Mouse (Mus musculus): Measurements from ENCODE around the gene Rpl13a. TPM values are rescaled to one million over a fixed set of nuclear protein-coding genes. Genes with fewer than 3 reads are reported as not detected.
A peak's percentile ranks its signal among the peaks of the same experiment; 100 is the strongest.

Gene Rpl13a
- polyA plus RNA-seq, 1 experiment: 9,149 TPM

DNA sequence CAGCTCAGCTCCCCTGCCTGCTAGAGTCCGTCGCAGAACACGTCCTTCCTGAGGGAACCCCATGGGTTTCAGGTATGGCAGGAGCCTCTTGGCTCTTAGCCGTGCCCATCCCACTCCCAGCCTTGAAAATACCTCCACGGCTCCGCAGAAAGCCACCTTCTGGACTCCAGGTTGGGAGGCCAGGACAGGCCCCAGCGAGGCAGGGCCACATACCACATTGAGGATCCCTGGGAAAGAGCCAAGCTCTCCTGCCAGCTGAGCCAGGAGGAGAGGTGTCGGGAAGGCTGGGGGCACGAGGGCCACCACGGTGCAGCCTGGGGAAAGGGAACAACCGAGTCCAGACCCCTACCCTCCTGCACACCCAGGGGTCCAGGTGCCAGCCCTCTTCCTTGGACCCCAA, 18.7 kb upstream of the Rpl13a start:
- no peak for TF ChIP-seq GATA1 (IDR thresholded peaks at IDR 0.05; ENCODE audit: low read length)

DNA sequence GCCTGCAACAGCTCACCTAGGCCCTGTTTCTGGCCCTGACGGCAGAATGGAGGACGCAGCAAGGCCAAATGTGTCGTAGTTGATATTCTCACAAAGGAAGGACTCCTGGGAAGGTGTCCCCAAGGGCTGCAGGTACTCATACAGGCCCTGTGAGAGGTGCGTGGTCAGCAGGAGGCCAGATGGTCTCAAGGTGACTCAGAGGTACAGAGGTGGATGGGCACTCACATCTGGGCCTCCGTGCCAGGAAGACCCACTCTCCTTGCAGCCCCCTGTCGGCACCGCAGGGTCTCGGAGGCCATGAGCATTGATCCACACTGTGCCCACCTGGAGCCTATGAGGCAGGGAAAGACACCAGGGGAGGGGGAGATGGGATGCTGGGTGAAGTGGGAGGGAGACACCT, 16.9 kb upstream of the Rpl13a start:
- TF ChIP-seq GATA1 (IDR thresholded peaks at IDR 0.05; ENCODE audit: low read length): no peak

DNA sequence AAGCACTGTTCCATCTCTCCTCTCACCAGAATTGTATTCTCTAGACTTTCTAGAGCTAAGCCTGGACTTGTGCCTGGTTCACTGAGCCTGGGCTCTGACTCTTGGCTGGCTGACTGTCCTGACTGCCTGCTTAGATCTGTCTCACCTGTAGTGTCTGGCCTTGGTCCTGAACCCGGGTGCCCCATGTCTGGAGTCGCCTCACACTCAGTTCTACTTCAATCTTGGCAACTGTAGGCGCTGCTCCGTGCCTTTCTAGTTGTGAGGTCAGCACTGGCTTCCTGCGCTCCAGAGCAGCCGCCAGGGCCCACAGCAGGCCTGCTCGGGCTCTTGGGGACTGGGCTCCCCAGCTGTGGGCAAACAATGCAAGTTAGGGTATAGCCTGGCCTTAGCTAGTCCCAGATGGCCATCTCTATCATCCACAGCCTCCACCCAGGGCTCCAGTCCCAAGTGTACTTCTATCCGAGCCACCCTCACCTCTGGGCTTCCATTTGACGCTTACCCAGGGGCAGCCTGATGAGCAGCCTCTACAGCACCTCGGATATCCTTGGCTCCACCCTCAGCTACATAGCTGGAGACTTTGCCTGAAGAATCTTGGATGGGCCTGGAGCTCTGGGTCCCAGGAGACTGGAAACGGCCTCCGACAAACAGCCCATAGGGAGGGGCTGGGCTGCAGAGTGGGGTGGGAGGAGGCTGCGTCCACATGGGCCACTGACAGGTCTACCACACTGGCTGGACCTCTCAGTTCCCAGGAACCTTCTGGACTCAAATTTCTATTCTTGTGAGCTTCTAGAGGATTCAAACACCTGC, 16.0 kb upstream of the Rpl13a start:
- TF ChIP-seq GATA1 (IDR thresholded peaks at IDR 0.05; ENCODE audit: low read length): no peak

DNA sequence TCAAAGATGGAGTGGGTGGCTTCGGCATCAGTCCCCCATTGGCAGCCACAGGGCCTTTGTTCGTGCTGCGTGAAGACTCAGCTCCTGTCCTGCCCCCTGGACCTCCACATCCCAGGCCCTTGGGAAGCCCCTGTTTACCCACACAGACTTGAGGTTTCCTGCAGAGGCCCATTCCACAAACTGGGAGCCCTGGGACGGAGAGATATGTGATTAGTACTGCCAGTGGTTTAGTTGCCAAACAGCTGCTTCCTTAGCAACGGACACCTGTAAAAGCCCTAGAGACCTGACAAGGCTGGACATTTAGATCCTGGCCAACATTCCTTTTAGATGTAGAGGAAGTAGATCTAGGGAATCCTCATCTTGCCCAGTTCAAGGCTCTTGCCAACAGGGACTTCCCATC, 13.4 kb upstream of the Rpl13a start:
- no peak for TF ChIP-seq GATA1 (IDR thresholded peaks at IDR 0.05; ENCODE audit: low read length)

DNA sequence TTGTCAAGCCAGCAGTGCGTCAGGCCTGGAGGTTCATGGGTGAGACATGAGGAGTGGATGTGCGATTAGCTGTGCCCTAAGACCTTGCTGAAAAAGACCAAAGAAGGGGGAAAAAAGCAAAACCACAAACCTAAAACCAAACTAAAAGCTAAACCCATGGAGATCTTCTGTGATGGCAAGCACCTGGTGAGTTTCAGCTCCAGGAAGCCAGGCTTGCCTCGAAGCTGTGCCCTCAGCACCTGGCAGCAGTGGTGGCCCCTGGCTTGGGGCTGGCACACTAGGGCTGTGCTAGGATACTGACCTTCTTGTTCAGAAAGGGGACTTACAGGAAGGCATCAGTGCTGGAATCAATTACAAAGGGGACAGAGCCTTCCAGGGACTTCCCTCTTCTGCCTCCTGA, 12.8 kb upstream of the Rpl13a start:
- no peak for TF ChIP-seq GATA1 (IDR thresholded peaks at IDR 0.05; ENCODE audit: low read length)

DNA sequence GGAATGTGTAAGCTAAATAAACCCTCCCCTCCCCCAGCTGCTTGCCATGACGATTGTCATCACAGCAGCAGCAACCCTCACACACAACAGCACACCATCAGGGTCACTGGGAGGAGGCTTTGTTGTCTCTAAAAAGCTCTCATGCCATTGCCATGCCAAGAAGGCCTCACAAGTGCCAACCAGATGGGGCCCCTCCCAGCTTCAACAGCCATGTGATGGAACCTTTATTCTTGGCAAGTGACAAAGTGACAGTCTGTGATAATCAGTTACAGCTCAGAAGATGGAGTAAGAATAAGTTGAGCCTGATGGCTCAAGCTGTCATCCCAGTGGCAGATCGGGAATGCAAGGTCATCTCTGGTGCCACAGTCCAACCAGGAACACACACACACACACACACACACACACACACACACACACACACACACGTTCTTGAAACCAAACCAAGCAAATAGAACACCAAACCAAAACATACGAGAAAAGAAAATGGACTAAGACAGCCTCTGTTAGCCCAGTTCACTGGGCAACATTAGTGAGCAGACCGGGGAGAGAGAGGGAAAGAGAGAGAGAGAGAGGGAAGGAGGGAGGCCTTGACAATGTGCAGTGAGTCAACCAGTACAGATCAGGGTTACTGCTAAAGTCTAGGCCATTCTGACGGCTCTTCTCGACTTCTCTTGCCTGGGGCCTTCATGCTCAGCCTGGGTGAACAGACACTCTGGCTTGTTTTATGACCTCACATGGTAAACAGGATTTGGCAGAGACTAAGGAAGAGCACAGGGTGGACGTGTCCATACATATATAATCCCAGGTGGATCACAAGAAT, 11.6 kb upstream of the Rpl13a start:
- TF ChIP-seq GATA1 (IDR thresholded peaks at IDR 0.05; ENCODE audit: low read length): no peak

DNA sequence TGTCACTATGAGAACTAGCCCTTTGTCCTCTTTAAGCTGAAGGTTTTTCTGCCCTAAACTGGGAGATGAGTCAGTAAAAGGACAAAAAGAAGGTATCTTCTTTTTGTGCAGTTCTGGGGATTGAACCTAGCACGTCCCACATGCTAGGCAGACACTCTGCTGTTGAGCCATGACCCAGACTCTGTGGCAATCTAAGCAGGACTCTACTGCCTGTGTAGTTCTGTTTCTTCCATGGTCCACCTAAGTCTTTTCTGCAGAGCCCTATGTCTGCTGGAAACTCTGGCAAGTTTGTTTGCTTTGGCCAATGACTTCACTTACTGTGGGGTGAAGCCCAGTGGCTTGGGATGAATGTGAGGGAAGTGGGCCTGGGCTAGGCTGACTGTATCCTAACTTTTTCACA, 9.8 kb upstream of the Rpl13a start:
- no peak for TF ChIP-seq GATA1 (IDR thresholded peaks at IDR 0.05; ENCODE audit: low read length)

DNA sequence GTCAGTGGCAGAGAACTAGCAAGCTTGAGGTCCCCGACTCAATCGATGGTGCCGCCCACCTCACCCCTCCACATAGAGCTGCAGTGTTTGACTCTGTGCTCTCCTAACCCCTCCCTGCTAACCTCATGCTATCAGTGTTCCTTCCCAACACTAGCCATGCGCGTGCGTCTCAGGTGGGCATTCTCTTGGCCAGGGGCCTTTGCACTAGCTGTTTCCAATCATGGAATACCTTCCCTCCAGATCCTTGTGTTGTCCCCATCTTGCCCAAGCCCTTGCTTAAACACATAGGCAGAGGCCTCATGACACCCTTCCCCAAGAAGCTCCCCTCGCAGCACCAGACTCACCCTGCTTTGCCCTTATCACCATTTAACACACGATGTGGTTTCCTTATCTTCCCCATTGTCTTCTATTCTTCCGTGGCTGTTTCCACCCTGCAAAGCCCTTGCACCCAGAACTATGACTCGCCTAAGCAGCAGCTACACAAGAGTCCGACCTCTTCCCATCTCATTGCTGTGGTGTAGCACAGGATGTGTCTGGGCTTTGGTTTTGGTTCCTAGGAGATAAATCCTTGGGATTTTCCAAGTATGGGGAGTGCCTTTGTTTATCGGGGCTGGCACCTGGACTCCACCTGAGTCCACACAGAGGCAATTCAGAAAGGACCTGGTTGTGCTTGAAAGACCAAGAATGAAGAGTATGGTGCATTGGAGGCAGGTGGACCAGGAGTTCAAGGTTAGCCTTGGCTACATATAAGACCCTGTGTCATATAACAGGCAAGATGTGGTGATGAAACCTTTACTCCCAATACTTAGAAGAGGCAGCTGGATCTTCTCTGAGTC, 8.8 kb upstream of the Rpl13a start:
- TF ChIP-seq GATA1 (IDR thresholded peaks at IDR 0.05; ENCODE audit: low read length): peak; percentile 97

DNA sequence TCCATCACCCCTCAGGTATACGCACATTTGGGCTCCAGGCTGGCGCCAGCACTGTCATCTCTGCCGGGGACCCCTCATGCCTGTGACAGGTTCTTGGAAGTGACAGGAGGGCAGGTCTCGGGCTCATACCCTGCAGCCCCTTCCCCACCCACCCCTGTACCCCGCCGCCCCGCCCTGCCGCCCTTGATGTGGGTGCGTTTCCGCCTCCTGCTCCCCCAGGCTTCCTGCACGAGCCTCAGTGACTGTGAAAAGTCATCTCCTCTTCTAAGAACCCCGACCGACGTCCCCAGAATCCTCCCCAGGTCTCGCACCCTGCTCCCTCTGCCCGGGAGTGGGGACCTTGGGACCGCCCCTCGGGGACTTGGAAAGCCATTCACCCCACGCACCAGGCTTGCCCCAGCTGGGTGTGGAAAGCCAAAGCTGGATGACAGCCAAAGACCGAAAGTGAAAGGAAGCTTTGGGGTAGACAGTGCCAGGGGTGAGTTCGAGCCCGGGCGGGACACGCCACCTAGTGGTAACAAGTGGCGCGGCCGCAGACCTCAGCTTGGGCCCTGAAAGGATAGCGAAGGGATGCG, 7.5 kb upstream of the Rpl13a start, which contains the start of the genes Gm45713 and Flt3l:
TSS of gene Gm45713 (minus strand) at position 239 of the 575 bp plus-strand sequence.
TSS of gene Flt3l (minus strand) at position 440 of the 575 bp plus-strand sequence.
- no peak for TF ChIP-seq GATA1 (IDR thresholded peaks at IDR 0.05; ENCODE audit: low read length)

DNA sequence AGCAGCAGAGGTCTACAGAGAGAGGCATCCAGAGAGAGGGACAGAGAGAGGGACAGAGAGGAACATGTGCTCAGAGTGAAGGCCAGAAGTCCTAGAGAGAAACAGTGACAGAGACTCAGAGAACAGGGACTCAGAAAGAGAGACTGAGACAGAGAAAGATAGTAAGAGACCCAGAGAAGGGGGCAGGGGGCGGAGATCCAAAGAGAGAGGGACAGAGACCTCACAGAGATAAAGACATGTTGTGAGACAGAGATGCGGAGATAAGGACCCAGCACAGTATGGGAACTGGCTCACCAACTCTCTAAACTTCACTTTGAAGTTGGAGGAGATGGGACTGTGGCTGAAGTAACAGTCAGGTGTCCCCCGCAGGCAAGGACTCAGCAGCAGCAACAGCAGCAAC, 6.8 kb upstream of the Rpl13a start:
- TF ChIP-seq GATA1 (IDR thresholded peaks at IDR 0.05; ENCODE audit: low read length): peak; percentile 81

DNA sequence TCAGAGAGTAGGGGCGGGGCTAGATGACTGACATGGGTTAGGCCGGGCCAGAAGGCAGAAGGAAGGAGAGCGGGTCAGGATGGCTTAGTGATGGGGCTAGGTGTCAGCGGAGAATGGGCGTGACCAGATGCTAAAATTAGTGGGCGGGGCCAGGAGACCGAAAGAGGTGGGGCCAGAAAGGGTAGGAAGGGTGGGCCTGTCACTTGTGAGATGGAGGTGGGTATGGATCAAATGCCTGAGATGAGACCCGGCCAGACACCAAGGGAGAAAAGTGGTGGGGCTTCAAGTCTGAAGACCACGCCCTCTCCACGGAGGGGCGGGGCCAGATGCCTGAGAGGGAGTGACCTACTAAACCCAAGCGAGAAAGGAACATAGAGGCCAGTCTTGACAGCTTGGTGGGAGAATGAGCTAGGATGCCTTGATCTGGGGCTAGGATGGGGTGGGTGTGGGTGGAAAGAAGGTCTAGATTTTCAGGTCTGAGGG, 6.0 kb upstream of the Rpl13a start:
- no peak for TF ChIP-seq GATA1 (IDR thresholded peaks at IDR 0.05; ENCODE audit: low read length)

DNA sequence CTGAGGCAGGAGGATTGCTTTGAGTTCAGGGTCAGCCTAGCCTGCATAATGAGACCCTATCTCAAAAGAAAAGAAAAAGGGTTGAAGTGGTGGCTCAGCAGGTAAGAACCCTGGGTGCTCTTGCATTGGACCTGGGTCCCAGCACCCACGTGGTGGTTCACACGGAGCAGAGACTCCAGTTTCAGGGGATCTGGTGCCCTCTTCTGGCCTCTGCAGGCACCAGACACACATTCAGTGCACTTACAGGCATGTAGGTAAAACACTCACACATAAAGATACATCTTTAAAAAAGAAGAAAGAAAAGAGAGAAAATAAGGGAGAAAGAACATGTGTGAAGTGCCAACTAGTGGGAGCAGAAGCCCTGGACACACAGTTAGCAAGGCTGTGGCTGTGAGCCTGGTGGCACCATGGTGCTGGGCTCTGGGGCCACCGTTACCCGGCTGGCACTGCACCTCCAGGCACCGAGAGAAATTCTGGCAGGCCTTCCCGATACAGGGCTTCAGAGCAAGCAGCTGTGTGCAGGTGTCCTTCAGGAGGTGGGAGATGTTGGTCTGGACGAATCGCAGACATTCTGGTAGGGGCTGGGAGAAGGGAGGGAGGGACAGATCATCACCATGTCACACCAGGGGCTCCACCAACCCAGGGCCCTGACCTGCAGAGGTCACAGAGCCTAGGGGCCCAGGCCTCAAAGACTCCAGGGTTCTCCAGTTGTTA, 5.0 kb upstream of the Rpl13a start:
- no peak for TF ChIP-seq GATA1 (IDR thresholded peaks at IDR 0.05; ENCODE audit: low read length)

DNA sequence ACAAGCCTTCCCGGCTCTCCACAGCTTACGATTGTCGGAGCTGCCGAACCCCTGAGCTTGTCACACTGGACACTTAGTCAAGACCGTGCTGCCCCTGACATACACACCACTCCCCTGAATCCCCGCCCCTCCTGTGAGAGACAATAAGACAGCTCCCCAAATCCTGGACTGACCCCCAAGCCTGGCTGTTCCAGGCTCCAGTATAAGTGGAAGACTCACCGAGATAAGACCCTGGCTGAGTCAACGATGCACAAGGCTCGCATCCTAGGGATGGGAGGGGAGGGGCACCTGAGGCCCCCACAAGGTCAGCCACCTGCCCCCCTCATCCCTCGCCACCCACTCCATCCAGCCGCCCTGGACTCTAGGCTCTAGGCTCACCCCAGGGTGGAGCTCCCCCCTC, 3.3 kb upstream of the Rpl13a start:
- TF ChIP-seq GATA1 (IDR thresholded peaks at IDR 0.05; ENCODE audit: low read length): no peak

DNA sequence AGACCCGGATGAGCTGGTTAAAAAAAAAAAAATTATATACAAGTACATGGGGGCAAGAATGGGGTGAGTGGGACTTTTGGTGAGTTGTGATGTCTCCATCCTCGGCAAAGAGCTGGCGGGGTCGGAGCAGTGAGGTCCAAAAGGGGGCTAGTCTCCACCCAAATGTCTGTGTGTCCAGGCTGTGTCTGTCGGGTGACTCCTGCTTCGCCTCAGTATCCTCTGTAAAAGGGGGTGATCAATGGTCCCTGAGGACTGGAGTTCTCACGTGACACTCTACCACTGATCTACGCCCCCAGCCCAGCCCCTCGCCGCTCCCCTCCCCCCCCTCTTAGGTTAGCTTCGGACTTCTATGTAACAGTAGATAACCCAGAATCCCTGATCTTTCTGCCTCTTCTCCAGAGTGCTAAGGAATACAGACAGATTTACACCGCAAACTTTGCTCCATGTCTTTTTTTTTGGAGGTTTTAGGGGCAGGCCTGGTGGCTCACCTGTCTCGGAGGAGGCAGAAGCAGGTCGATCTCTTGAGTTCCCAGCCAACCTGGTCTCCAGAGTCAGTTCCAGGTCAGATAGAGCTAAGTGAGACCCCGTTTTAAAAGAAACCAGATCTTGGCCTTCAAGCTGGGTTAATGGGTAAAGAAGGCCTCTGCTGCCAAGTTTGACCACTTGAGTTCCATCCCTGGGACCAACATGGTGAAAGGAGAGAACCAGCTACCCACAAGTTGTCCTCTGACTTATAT, 1.4 kb upstream of the Rpl13a start:
- TF ChIP-seq GATA1 (IDR thresholded peaks at IDR 0.05; ENCODE audit: low read length): no peak

Measured in G1E-ER4 (cell line).